Mouse (Mus musculus) T-cell, adult 2 months (primary cell): Measurements from ENCODE around the gene Wif1.

Experiments used
- DNase-seq: peaks from one replicate; pipeline ENCODE4 v3.0.0; 2022; ENCODE audit warnings: low spot score

Gene Wif1

GRCm38 (mm10) chr10:121070742-121071141 lies 37.0 kb downstream of the Wif1 start:
- no peak for DNase-seq

- no peak for DNase-seq
Observed at GRCm38 (mm10) chr10:121080500-121080899, 46.7 kb downstream of the Wif1 start.

- no peak for DNase-seq
Observed at GRCm38 (mm10) chr10:121082881-121083280, 49.1 kb downstream of the Wif1 start.

- no peak for DNase-seq
Observed at GRCm38 (mm10) chr10:121083512-121083911, 49.8 kb downstream of the Wif1 start.

- DNase-seq, result no peak
Observed at GRCm38 (mm10) chr10:121088679-121089078, 54.9 kb downstream of the Wif1 start.

GRCm38 (mm10) chr10:121089312-121089711 lies 55.6 kb downstream of the Wif1 start:
- DNase-seq, result no peak

GRCm38 (mm10) chr10:121090006-121090405 lies 56.2 kb downstream of the Wif1 start:
- no peak for DNase-seq

GRCm38 (mm10) chr10:121095948-121096347 lies 62.2 kb downstream of the Wif1 start:
- no peak for DNase-seq

GRCm38 (mm10) chr10:121098263-121098662 lies 64.5 kb downstream of the Wif1 start:
- no peak for DNase-seq

GRCm38 (mm10) chr10:121099658-121100057 lies 65.9 kb downstream of the Wif1 start:
- no peak for DNase-seq

- DNase-seq, result no peak
Observed at GRCm38 (mm10) chr10:121116115-121116514, 82.4 kb downstream of the Wif1 start.

- DNase-seq, result no peak
Observed at GRCm38 (mm10) chr10:121116636-121117035, 82.9 kb downstream of the Wif1 start.

- DNase-seq, result no peak
Observed at GRCm38 (mm10) chr10:121120751-121121150, 87.0 kb downstream of the Wif1 start.

GRCm38 (mm10) chr10:121124481-121124880 lies 90.7 kb downstream of the Wif1 start:
- no peak for DNase-seq

- no peak for DNase-seq
Observed at GRCm38 (mm10) chr10:121129000-121129925, 95.5 kb downstream of the Wif1 start.
